Mouse (Mus musculus) lung, embryonic 14.5 days (tissue): Measurements from ENCODE around the gene Gsk3b. TPM values are rescaled to one million over a fixed set of nuclear protein-coding genes. Genes with fewer than 3 reads are reported as not detected.
A peak's percentile ranks its signal among the peaks of the same experiment; 100 is the strongest.

Source experiments
- ATAC-seq: fragments of 200-750 bp; cut with Nextera tagmentation; 2 replicates; pipeline ENCODE4 v1.8.0; 2017; ENCODE audit warnings: mild to moderate bottlenecking, moderate TSS enrichment, moderate library complexity; ENCODE audit not compliant: insufficient read depth
- DNase-seq: peaks from one replicate; pipeline ENCODE4 v3.0.0-alpha.2; 2015
- H3K27ac ChIP-seq: fragments of 300-500 bp; sonication (generic); 2 replicates; pipeline ENCODE4 v1.5.1; 2014; ENCODE audit warnings: low read depth, mild to moderate bottlenecking, moderate library complexity
- H3K27me3 ChIP-seq: fragments of 300-500 bp; sonication (generic); 2 replicates; pipeline ENCODE4 v1.6.1; 2014; ENCODE audit warnings: low read length, control low read depth; ENCODE audit not compliant: insufficient read depth
- H3K36me3 ChIP-seq: fragments of 300-500 bp; sonication (generic); 2 replicates; pipeline ENCODE4 v1.6.1; 2014; ENCODE audit warnings: control low read depth; ENCODE audit not compliant: insufficient read depth
- H3K4me1 ChIP-seq: fragments of 300-500 bp; sonication (generic); 2 replicates; pipeline ENCODE4 v1.6.1; 2014; ENCODE audit warnings: antibody characterized with exemption, control low read depth; ENCODE audit not compliant: insufficient read depth
- H3K4me2 ChIP-seq: fragments of 300-500 bp; sonication (generic); 2 replicates; pipeline ENCODE4 v1.6.1; 2014; ENCODE audit warnings: mild to moderate bottlenecking
- H3K4me3 ChIP-seq: fragments of 300-500 bp; sonication (generic); 2 replicates; pipeline ENCODE4 v1.5.1; 2014; ENCODE audit warnings: low read depth, low read length
- H3K9ac ChIP-seq: fragments of 300-500 bp; sonication (generic); 2 replicates; pipeline ENCODE4 v1.6.1; 2014
- H3K9me3 ChIP-seq: fragments of 300-500 bp; sonication (generic); 2 replicates; pipeline ENCODE4 v1.6.1; 2016; ENCODE audit warnings: low read depth, low read length, control low read depth
- CTCF ChIP-seq: IDR thresholded peaks from 2 replicates; pipeline ENCODE4 v1.5.1; 2016; ENCODE audit warnings: antibody characterized with exemption, low read depth
- WGBS: fragments of 180-500 bp; shearing (Covaris S2); extraction: QIAGEN DNeasy Blood & Tissue Kit; methylation state at CpG from one replicate; pipeline ENCODE4 v1.1.7; 2014; 5-methylcytosine and 5-hydroxymethylcytosine counted together
- polyA plus RNA-seq: library from polyadenylated mRNA; unstranded; fragments of >200 nt; fragmentation: Nextera tagmentation; extraction: Ambion mirVana; gene quantifications from 2 replicates; pipeline ENCODE4 v1.2.1, GENCODE M21; 2014

The Gsk3b gene
- polyA plus RNA-seq, 1 experiment from 2014 or later: 63.0 TPM

DNA sequence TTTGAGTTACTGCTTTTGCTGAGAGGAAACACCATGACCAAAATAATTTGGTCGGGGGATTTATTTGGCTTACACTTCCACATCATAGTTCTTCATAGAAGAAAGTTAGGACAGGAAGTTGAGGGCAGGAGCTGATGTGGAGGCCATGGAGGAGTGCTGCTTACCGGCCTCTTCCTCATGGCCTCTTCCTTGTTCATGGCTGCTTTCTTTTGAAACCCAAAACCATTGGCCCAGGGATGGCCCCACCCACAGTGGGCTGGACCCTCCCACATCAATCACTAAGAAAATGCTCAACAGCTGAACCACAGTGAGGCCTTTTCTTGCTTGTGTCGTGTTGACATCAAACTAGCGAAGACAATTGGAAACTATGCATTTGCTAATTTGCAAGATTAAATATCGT, 40.4 kb downstream of the Gsk3b start:
- no peaks in the 10 kb centered on the region for H3K36me3 ChIP-seq
- H3K4me2 ChIP-seq: no peak overlapping the region
- H3K4me1 ChIP-seq: no peaks in the 10 kb centered on the region
- no peaks in the 10 kb centered on the region for H3K9me3 ChIP-seq
- H3K27ac ChIP-seq: no peak overlapping the region
- DNase-seq: no peak
- WGBS: 77% methylated on average over 5 of the region's 5 CpGs
- ATAC-seq: no peak
- no peak overlapping the region for H3K9ac ChIP-seq
- no peak for TF ChIP-seq CTCF
- H3K27me3 ChIP-seq: no peaks in the 10 kb centered on the region
- H3K4me3 ChIP-seq: no peak overlapping the region

DNA sequence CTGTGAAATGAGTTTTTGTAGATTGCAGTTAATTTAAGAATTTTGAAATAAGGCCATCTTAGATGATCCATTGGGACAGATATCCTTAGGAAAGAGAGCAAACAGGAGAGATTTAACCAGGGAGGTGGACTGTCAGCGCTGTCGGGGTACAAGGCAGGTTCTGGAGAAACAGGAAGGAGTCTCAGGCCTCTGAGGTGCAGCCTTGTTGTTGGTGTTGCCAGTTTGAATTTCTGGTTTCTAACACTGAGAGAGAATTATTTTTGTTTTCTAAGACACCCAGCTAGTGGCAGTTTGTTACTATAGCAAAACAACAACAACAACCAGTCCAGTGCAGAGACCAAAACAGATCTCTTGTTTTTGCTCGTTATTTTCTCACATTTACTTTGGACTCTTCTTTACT, 42.2 kb downstream of the Gsk3b start:
- H3K4me2 ChIP-seq: no peak overlapping the region
- no peak for ATAC-seq
- H3K9me3 ChIP-seq: no peaks in the 10 kb centered on the region
- H3K27ac ChIP-seq: no peak overlapping the region
- no peaks in the 10 kb centered on the region for H3K4me1 ChIP-seq
- DNase-seq: no peak
- no peaks in the 10 kb centered on the region for H3K27me3 ChIP-seq
- H3K36me3 ChIP-seq: no peaks in the 10 kb centered on the region; the same call in 1 of the 2 replicates
- WGBS: 61% methylated on average over 3 of the region's 3 CpGs
- H3K9ac ChIP-seq: no peak overlapping the region
- no peak overlapping the region for H3K4me3 ChIP-seq
- TF ChIP-seq CTCF: no peak

DNA sequence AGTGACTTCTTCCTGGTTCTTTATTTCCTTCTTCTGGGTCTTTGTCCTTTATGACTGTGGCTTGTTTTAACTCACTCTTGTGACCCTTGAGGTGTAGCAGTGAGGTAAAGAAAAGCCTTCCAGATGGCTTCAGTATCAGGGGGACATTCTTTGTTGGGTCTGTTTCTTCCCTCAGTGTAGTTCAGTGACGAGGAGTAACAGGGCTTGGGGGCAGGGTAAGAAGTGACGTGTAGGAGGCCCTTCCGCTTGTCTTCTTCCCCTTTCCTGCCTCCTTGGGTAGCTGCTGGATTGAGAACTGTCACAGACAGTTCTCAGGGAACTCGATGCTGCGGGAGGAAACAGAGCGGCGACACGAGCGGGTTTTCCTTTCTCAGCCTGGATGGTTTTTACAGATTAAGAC, 43.0 kb downstream of the Gsk3b start:
- Histone ChIP-seq H3K4me1 (no peaks in the 10 kb centered on the region), H3K4me3 (no peak overlapping the region), H3K27me3 (no peaks in the 10 kb centered on the region), H3K27ac (peak overlapping the region; percentile 19; the same call in 1 of the 2 replicates), H3K9ac (peak overlapping the region; percentile 17; the same call in 1 of the 2 replicates), H3K36me3 (no peaks in the 10 kb centered on the region; the same call in 1 of the 2 replicates), H3K4me2 (peak overlapping the region; percentile 5; the same call in 1 of the 2 replicates), H3K9me3 (no peaks in the 10 kb centered on the region)
- peak; percentile 49 for DNase-seq
- 29% methylated on average over 9 of the region's 9 CpGs for WGBS
- peak; percentile 63; the same call in 1 of the 2 replicates for ATAC-seq
- TF ChIP-seq CTCF: no peak

DNA sequence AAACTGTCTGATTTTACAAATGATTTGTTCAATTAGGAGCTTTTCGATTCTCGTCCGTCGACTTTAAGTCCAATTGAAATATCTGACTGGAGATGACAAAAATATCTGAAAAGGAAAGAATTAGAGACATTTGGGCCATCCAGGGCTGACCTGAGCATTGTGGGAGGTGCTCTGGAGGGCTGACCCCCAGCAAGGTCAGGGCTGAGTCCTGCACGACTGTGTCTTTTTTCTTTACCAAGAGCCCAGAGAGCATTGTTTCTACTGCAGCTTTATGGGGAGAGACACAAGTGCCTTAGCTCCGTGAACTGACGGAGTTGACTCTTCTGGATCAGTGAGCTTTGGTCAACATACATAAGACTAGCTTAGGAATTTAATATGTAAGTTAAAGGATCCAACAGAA, 43.4 kb downstream of the Gsk3b start:
- 58% methylated on average over 7 of the region's 7 CpGs for WGBS
- H3K4me1 ChIP-seq: no peaks in the 10 kb centered on the region
- no peaks in the 10 kb centered on the region for H3K9me3 ChIP-seq
- no peak for TF ChIP-seq CTCF
- no peaks in the 10 kb centered on the region for H3K27me3 ChIP-seq
- ATAC-seq: 0 out of 2 replicates have a peak, but pooled peaks have one; percentile 29
- no peaks in the 10 kb centered on the region; the same call in 1 of the 2 replicates for H3K36me3 ChIP-seq
- no peak overlapping the region for H3K4me3 ChIP-seq
- peak overlapping the region; percentile 5; the same call in 1 of the 2 replicates for H3K4me2 ChIP-seq
- DNase-seq: no peak
- H3K27ac ChIP-seq: no peak overlapping the region
- H3K9ac ChIP-seq: no peak overlapping the region; the same call in 1 of the 2 replicates

DNA sequence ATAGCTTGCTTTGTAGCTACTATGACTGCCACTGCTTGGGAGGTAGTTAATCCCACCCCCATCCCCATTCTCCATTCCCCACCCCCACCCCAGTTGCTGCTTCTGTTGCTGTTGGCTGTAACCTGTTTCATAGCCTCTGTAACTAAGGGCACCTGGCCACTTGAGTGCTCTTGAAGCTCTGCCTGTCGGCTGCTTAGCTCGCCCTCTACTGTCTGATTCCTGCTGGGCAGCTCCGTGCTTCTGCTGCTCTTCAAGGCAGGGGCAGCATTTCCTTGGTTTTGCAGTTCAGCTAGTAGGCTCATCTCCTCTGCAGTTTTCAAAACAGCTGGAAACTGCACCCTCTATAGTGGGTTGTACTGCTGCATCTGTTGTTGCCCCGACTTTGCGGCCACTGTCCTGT, 48.5 kb downstream of the Gsk3b start:
- Histone ChIP-seq H3K4me3 (no peak overlapping the region), H3K9ac (no peak overlapping the region), H3K27ac (no peak overlapping the region), H3K4me2 (no peak overlapping the region), H3K36me3 (no peaks in the 10 kb centered on the region; the same call in 1 of the 2 replicates), H3K9me3 (no peaks in the 10 kb centered on the region), H3K27me3 (no peaks in the 10 kb centered on the region), H3K4me1 (no peaks in the 10 kb centered on the region)
- DNase-seq: peak; percentile 68
- peak; percentile 51; the same call in 1 of the 2 replicates for ATAC-seq
- WGBS: 43% methylated on average over 5 of the region's 5 CpGs
- TF ChIP-seq CTCF: peak; percentile 66

DNA sequence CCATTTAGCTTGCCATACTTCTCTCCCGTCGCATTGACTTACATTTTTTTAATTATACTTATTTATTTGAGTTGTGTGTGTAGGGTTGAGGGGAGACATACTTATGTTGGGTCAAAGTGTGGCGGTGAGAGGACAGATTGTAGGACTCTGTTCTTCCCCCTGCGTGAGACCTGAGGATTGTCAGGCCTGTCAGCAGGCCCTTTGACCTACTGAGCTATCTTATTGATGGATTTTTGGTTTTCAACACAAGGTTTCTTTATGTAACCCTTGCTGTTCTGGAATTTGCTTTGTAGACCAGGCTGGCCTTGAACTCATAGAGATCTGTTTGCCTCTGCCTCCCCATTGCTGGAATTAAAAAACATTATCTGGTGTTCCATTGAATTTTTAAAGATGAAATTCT, 56.1 kb downstream of the Gsk3b start:
- TF ChIP-seq CTCF: no peak
- Histone ChIP-seq H3K36me3 (peaks cover 8% of the 10 kb centered on the region; the same call in 1 of the 2 replicates), H3K4me2 (no peak overlapping the region), H3K27ac (no peak overlapping the region), H3K4me3 (no peak overlapping the region), H3K4me1 (no peaks in the 10 kb centered on the region), H3K9ac (no peak overlapping the region), H3K27me3 (no peaks in the 10 kb centered on the region), H3K9me3 (no peaks in the 10 kb centered on the region)
- DNase-seq (no peak), ATAC-seq (no peak)
- WGBS: 64% methylated on average over 4 of the region's 4 CpGs

DNA sequence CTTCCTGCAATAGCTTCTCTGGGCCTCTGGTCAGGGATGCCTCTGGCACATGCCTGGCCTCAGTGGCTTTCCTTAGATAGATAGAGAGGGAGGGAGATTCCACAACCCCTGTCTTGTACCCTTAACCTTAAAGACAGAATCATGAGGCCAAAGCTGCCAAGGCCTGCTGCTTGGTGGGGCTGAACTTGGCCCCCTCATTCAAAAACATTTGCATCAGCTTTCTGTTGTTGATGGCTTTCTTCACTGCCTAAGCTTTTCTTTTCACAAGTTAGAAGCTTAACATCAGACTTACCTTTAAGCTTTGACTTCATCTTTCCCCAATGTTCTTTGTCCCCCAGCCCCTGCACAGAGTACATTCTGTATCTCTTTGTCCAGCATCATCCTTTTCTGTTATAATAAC, 61.8 kb downstream of the Gsk3b start:
- TF ChIP-seq CTCF: no peak
- Histone ChIP-seq H3K4me1 (no peaks in the 10 kb centered on the region), H3K36me3 (peaks cover 8% of the 10 kb centered on the region; the same call in 1 of the 2 replicates)

More for the DNA sequence above, 61.8 kb downstream of the Gsk3b start:
- Histone ChIP-seq H3K4me2 (no peak overlapping the region), H3K9me3 (no peaks in the 10 kb centered on the region), H3K27ac (no peak overlapping the region), H3K27me3 (no peaks in the 10 kb centered on the region), H3K9ac (no peak overlapping the region), H3K4me3 (no peak overlapping the region)
- ATAC-seq (no peak), DNase-seq (no peak)
